Mouse (Mus musculus) subcutaneous adipose tissue, adult 2 months (tissue): ENCODE data around the gene Vwc2l. TPM values are rescaled to one million over a fixed set of nuclear protein-coding genes. Genes with fewer than 3 reads are reported as not detected.

ENCODE experiments used
- polyA plus RNA-seq: library from polyadenylated mRNA; depleted of rRNA; stranded (reverse); fragments of >200 nt; gene quantifications from 2 replicates; pipeline ENCODE4 v1.2.3, GENCODE M21; 2012; ENCODE audit warnings: low replicate concordance; rRNA removed

Vwc2l gene
- polyA plus RNA-seq: not detected in 2 replicates

DNA sequence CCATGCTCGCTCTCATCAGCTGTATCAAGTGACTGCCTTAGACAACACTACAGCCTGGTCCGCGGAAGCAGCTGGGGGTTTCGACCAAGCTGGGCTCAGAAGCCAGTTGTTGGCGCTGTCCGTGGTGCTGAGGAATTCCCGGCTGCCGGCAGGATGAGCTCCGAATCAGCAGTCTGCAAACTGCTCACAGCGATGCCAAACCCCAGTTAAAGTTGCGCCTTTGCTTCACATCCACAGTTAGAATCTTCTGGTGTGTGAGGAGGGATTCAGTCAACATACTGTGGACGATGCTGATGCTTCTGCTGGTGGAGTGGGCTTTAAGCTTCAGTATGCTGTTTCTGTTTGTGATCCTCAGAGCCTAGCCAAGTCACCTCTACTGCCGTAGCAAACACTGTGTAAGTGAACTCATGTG, at the start of gene Vwc2l:
TSS of gene Vwc2l (plus strand) at position 61 of the 412 bp plus-strand sequence.

